Mouse (Mus musculus): ENCODE measurements around the gene Msi2. TPM values are rescaled to one million over a fixed set of nuclear protein-coding genes. Genes with fewer than 3 reads are reported as not detected.

Gene Msi2
- total and polyA plus RNA-seq, 2 experiments = 6.4 to 10.8 TPM

- Histone ChIP-seq H3K36me3 (ENCODE audit: control insufficient read depth, insufficient read depth, low read length) (no peaks in the 10 kb centered on the region), H3K27ac (replicated peaks; ENCODE audit: insufficient read depth, low read depth, low read length) (no peak overlapping the region), H3K9ac (ENCODE audit: low read depth, low read length) (no peak overlapping the region), H3K4me1 (ENCODE audit: control insufficient read depth, insufficient read depth, low read length) (peaks cover 6% of the 10 kb centered on the region), H3K79me2 (ENCODE audit: control insufficient read depth, insufficient read depth, low read length) (no peaks in the 10 kb centered on the region; the same call in 1 of the 2 replicates), H3K27me3 (ENCODE audit: control insufficient read depth, insufficient read depth, low read length) (no peaks in the 10 kb centered on the region), H3K4me3 (ENCODE audit: insufficient read depth, low read depth, low read length) (no peak overlapping the region)
- TF ChIP-seq POLR2A (IDR thresholded peaks at IDR 0.05; ENCODE audit: extremely low read depth, insufficient read depth, low read length) (no peak), CTCF (IDR thresholded peaks at IDR 0.05; ENCODE audit: low read depth, low read length) (no peak)
- WGBS = 89% methylated on average over 7 of the region's 7 CpGs
- no peak for DNase-seq (ENCODE audit: extremely low read depth, low read depth, low spot score)
Observed at GRCm38 (mm10) chr11:88644719-88645118, 73.6 kb downstream of the Msi2 start.

GRCm38 (mm10) chr11:88639862-88640261 lies 78.5 kb downstream of the Msi2 start:
- Histone ChIP-seq H3K4me1 (ENCODE audit: control insufficient read depth, insufficient read depth, low read length) (peaks cover 6% of the 10 kb centered on the region), H3K27ac (replicated peaks; ENCODE audit: insufficient read depth, low read depth, low read length) (no peak overlapping the region), H3K4me3 (ENCODE audit: insufficient read depth, low read depth, low read length) (no peak overlapping the region), H3K9ac (ENCODE audit: low read depth, low read length) (no peak overlapping the region), H3K36me3 (ENCODE audit: control insufficient read depth, insufficient read depth, low read length) (no peaks in the 10 kb centered on the region), H3K79me2 (ENCODE audit: control insufficient read depth, insufficient read depth, low read length) (no peaks in the 10 kb centered on the region; the same call in 1 of the 2 replicates), H3K27me3 (ENCODE audit: control insufficient read depth, insufficient read depth, low read length) (no peaks in the 10 kb centered on the region)
- TF ChIP-seq CTCF (IDR thresholded peaks at IDR 0.05; ENCODE audit: low read depth, low read length) (peak; percentile 53), POLR2A (IDR thresholded peaks at IDR 0.05; ENCODE audit: extremely low read depth, insufficient read depth, low read length) (no peak)
- no peak for DNase-seq (ENCODE audit: extremely low read depth, low read depth, low spot score)
- WGBS = 53% methylated on average over 4 of the region's 4 CpGs

- H3K27ac ChIP-seq (replicated peaks; ENCODE audit: insufficient read depth, low read depth, low read length) = no peak overlapping the region
- DNase-seq (ENCODE audit: extremely low read depth, low read depth, low spot score) = no peak
- H3K9ac ChIP-seq (ENCODE audit: low read depth, low read length) = no peak overlapping the region
- peaks cover 6% of the 10 kb centered on the region; the same call in 1 of the 2 replicates for H3K4me1 ChIP-seq (ENCODE audit: control insufficient read depth, insufficient read depth, low read length)
- no peaks in the 10 kb centered on the region; the same call in 1 of the 2 replicates for H3K79me2 ChIP-seq (ENCODE audit: control insufficient read depth, insufficient read depth, low read length)
- 88% methylated on average over 6 of the region's 6 CpGs for WGBS
- TF ChIP-seq POLR2A (IDR thresholded peaks at IDR 0.05; ENCODE audit: extremely low read depth, insufficient read depth, low read length) (no peak), CTCF (IDR thresholded peaks at IDR 0.05; ENCODE audit: low read depth, low read length) (no peak)
- H3K36me3 ChIP-seq (ENCODE audit: control insufficient read depth, insufficient read depth, low read length) = no peaks in the 10 kb centered on the region
- H3K27me3 ChIP-seq (ENCODE audit: control insufficient read depth, insufficient read depth, low read length) = no peaks in the 10 kb centered on the region
- H3K4me3 ChIP-seq (ENCODE audit: insufficient read depth, low read depth, low read length) = no peak overlapping the region
Observed at GRCm38 (mm10) chr11:88638936-88639542, 79.3 kb downstream of the Msi2 start.

- 75% methylated on average over 2 of the region's 2 CpGs for WGBS
- no peak for TF ChIP-seq POLR2A (IDR thresholded peaks at IDR 0.05; ENCODE audit: extremely low read depth, insufficient read depth, low read length)
- TF ChIP-seq CTCF (IDR thresholded peaks at IDR 0.05; ENCODE audit: low read depth, low read length) = no peak
- H3K9ac ChIP-seq (ENCODE audit: low read depth, low read length) = no peak overlapping the region
- no peaks in the 10 kb centered on the region for H3K27me3 ChIP-seq (ENCODE audit: control insufficient read depth, insufficient read depth, low read length)
- H3K4me1 ChIP-seq (ENCODE audit: control insufficient read depth, insufficient read depth, low read length) = peaks cover 2% of the 10 kb centered on the region; the same call in 1 of the 2 replicates
- no peak overlapping the region for H3K4me3 ChIP-seq (ENCODE audit: insufficient read depth, low read depth, low read length)
- no peaks in the 10 kb centered on the region; the same call in 1 of the 2 replicates for H3K79me2 ChIP-seq (ENCODE audit: control insufficient read depth, insufficient read depth, low read length)
- no peak for DNase-seq (ENCODE audit: extremely low read depth, low read depth, low spot score)
- no peaks in the 10 kb centered on the region for H3K36me3 ChIP-seq (ENCODE audit: control insufficient read depth, insufficient read depth, low read length)
- H3K27ac ChIP-seq (replicated peaks; ENCODE audit: insufficient read depth, low read depth, low read length) = no peak overlapping the region
Observed at GRCm38 (mm10) chr11:88638254-88638653, 80.1 kb downstream of the Msi2 start.

- DNase-seq (ENCODE audit: extremely low read depth, low read depth, low spot score) = no peak
- Histone ChIP-seq H3K27ac (replicated peaks; ENCODE audit: insufficient read depth, low read depth, low read length) (no peak overlapping the region), H3K9ac (ENCODE audit: low read depth, low read length) (no peak overlapping the region), H3K4me1 (ENCODE audit: control insufficient read depth, insufficient read depth, low read length) (no peaks in the 10 kb centered on the region), H3K79me2 (ENCODE audit: control insufficient read depth, insufficient read depth, low read length) (no peaks in the 10 kb centered on the region; the same call in 1 of the 2 replicates), H3K36me3 (ENCODE audit: control insufficient read depth, insufficient read depth, low read length) (no peaks in the 10 kb centered on the region), H3K4me3 (ENCODE audit: insufficient read depth, low read depth, low read length) (no peak overlapping the region), H3K27me3 (ENCODE audit: control insufficient read depth, insufficient read depth, low read length) (no peaks in the 10 kb centered on the region)
- TF ChIP-seq POLR2A (IDR thresholded peaks at IDR 0.05; ENCODE audit: extremely low read depth, insufficient read depth, low read length) (no peak), CTCF (IDR thresholded peaks at IDR 0.05; ENCODE audit: low read depth, low read length) (no peak)
- WGBS = 97% methylated on average over 6 of the region's 6 CpGs
Observed at GRCm38 (mm10) chr11:88636934-88637333, 81.4 kb downstream of the Msi2 start.

- no peak overlapping the region for H3K9ac ChIP-seq (ENCODE audit: low read depth, low read length)
- WGBS = 94% methylated on average over 5 of the region's 5 CpGs
- no peaks in the 10 kb centered on the region for H3K27me3 ChIP-seq (ENCODE audit: control insufficient read depth, insufficient read depth, low read length)
- DNase-seq (ENCODE audit: extremely low read depth, low read depth, low spot score) = no peak
- H3K4me1 ChIP-seq (ENCODE audit: control insufficient read depth, insufficient read depth, low read length) = no peaks in the 10 kb centered on the region
- no peaks in the 10 kb centered on the region; the same call in 1 of the 2 replicates for H3K79me2 ChIP-seq (ENCODE audit: control insufficient read depth, insufficient read depth, low read length)
- no peak for TF ChIP-seq CTCF (IDR thresholded peaks at IDR 0.05; ENCODE audit: low read depth, low read length)
- TF ChIP-seq POLR2A (IDR thresholded peaks at IDR 0.05; ENCODE audit: extremely low read depth, insufficient read depth, low read length) = no peak
- H3K27ac ChIP-seq (replicated peaks; ENCODE audit: insufficient read depth, low read depth, low read length) = no peak overlapping the region
- no peaks in the 10 kb centered on the region for H3K36me3 ChIP-seq (ENCODE audit: control insufficient read depth, insufficient read depth, low read length)
- H3K4me3 ChIP-seq (ENCODE audit: insufficient read depth, low read depth, low read length) = no peak overlapping the region
Observed at GRCm38 (mm10) chr11:88636319-88636718, 82.0 kb downstream of the Msi2 start.
